In the genomic region with DNA sequence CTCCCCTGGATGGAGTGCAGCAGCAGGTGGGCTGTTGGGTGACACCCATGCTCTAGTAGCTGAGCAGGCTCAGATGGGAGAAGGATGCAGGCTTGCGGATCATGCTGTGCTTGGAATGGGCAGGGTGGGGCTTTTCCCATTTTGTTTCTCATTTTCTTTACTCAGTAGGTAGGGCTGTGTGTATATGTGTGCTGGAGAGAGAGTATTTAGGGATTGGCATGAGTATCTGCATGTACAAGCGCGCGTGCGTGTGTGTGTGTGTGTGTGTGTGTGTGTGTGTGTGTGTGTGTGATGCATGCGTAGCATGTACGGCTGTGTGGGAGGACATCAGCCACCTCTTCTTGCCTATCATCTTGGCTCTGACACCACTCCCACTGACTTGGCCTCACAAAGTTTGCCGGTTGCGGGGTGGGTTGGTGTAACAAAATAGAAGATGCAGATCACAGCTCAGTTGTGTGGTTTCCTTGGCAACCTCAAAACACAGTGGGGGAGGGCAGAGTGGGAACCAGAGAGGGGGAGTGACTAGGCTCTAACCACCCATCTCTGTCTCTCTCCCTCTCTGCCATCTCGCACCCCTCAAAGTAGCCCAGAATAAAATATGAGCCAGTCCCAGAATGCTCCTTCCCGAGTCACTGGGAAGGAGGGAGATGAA, we compare ENCODE assay signal across 10 mouse cellular contexts. TPM values are rescaled to one million over a fixed set of nuclear protein-coding genes. Genes with fewer than 3 reads are reported as not detected.
A peak's percentile ranks its signal among the peaks of the same experiment; 100 is the strongest.
DNase-seq lines count a peak whose midpoint lies in the region; ATAC-seq and TF ChIP-seq lines count a peak whose summit lies in the region.
"Had no signal": no experiment of that assay in that cellular context is flagged by ENCODE, and none has a peak within 500 bp of the region (broad histone marks: within the 10 kb centered on the region; RNA-seq: fewer than 3 reads in every experiment).

No protein-coding gene starts in this region.

- DNase-seq in neural tube, embryonic 11.5 days (ENCODE audit: low spot score): peak; percentile 42
- DNase-seq in neural tube, embryonic 10.5 days (ENCODE audit: extremely low spot score, low spot score): no peak
- DNase-seq in hindbrain, embryonic 11.5 days (ENCODE audit: low spot score): peak; percentile 48
- DNase-seq in limb, embryonic 14.5 days (ENCODE audit: low spot score): no peak
- peak; percentile 86 for DNase-seq in telencephalon, adult 2 months (ENCODE audit: low read depth, low spot score)
- DNase-seq in gastrocnemius, adult 8-10 months (ENCODE audit: low spot score in 2 of 2): no peak
- DNase-seq in kidney, postnatal 10 days: no peak
- DNase-seq: kidney, adult 11 months had no signal

- H3K4me3 ChIP-seq in neural tube, embryonic 11.5 days (ENCODE audit: low read depth, low read length): no peak overlapping the region
- no peak overlapping the region for H3K4me3 ChIP-seq in hindbrain, embryonic 11.5 days (ENCODE audit: low read depth, low read length)
- no peak overlapping the region for H3K4me3 ChIP-seq in limb, embryonic 14.5 days (replicated peaks; ENCODE audit: low read length)
- H3K4me3 ChIP-seq in intestine, postnatal 0 days (ENCODE audit: low read depth, low read length): no peak overlapping the region
- H3K4me3 ChIP-seq: embryonic facial prominence, embryonic 15.5 days had no signal

- ATAC-seq in neural tube, embryonic 11.5 days (ENCODE audit: insufficient read depth, low FRiP score, low TSS enrichment): no peak
- ATAC-seq in hindbrain, embryonic 11.5 days (ENCODE audit: low FRiP score): peak; percentile 40; the same call in 1 of the 2 replicates
- peak; percentile 6; the same call in 1 of the 2 replicates for ATAC-seq in limb, embryonic 14.5 days (ENCODE audit: low FRiP score, low read depth)
- no peak for ATAC-seq in intestine, postnatal 0 days

- no peak overlapping the region for H3K9ac ChIP-seq in neural tube, embryonic 11.5 days (ENCODE audit: low read length)
- no peak overlapping the region for H3K9ac ChIP-seq in hindbrain, embryonic 11.5 days (ENCODE audit: low read depth, low read length)
- no peak overlapping the region for H3K9ac ChIP-seq in limb, embryonic 14.5 days (ENCODE audit: low read depth, low read length, severe bottlenecking)
- no peak overlapping the region for H3K9ac ChIP-seq in intestine, postnatal 0 days (ENCODE audit: low read depth, low read length)
- H3K9ac ChIP-seq: embryonic facial prominence, embryonic 15.5 days had no signal

- 69% methylated on average over 11 of the region's 11 CpGs for WGBS in neural tube, embryonic 11.5 days
- WGBS in hindbrain, embryonic 11.5 days: 64% methylated on average over 11 of the region's 11 CpGs
- WGBS in limb, embryonic 14.5 days: 65% methylated on average over 11 of the region's 11 CpGs
- 75% methylated on average over 11 of the region's 11 CpGs for WGBS in intestine, postnatal 0 days

- no peak overlapping the region for H3K27ac ChIP-seq in neural tube, embryonic 11.5 days (ENCODE audit: low read depth, low read length)
- no peak overlapping the region for H3K27ac ChIP-seq in hindbrain, embryonic 11.5 days (ENCODE audit: low read depth, low read length)
- no peak overlapping the region for H3K27ac ChIP-seq in limb, embryonic 14.5 days (replicated peaks; ENCODE audit: low read depth, low read length)
- H3K27ac ChIP-seq in intestine, postnatal 0 days (ENCODE audit: low read depth, low read length): no peak overlapping the region
- H3K27ac ChIP-seq: embryonic facial prominence, embryonic 15.5 days had no signal

- H3K4me2 ChIP-seq in neural tube, embryonic 11.5 days (ENCODE audit: low read depth): no peak overlapping the region
- no peak overlapping the region for H3K4me2 ChIP-seq in hindbrain, embryonic 11.5 days (replicated peaks; ENCODE audit: low read depth, low read length)
- no peak overlapping the region for H3K4me2 ChIP-seq in limb, embryonic 14.5 days (replicated peaks; ENCODE audit: low read depth, low read length, severe bottlenecking)
- H3K4me2 ChIP-seq in intestine, postnatal 0 days (replicated peaks; ENCODE audit: low read depth): no peak overlapping the region
- H3K4me2 ChIP-seq: embryonic facial prominence, embryonic 15.5 days had no signal

- no peak for TF ChIP-seq CTCF in intestine, postnatal 0 days (IDR thresholded peaks at IDR 0.05; ENCODE audit: low read depth)

- H3K27me3 ChIP-seq in neural tube, embryonic 11.5 days (ENCODE audit: control insufficient read depth, insufficient read depth, low read length): no peaks in the 10 kb centered on the region
- no peaks in the 10 kb centered on the region for H3K27me3 ChIP-seq in hindbrain, embryonic 11.5 days (ENCODE audit: control insufficient read depth, insufficient read depth, low read length)
- H3K27me3 ChIP-seq in limb, embryonic 14.5 days (ENCODE audit: control insufficient read depth, insufficient read depth, low read length): no peaks in the 10 kb centered on the region
- no peaks in the 10 kb centered on the region for H3K27me3 ChIP-seq in intestine, postnatal 0 days (replicated peaks; ENCODE audit: control insufficient read depth, insufficient read depth, low read length)
- H3K27me3 ChIP-seq: embryonic facial prominence, embryonic 15.5 days had no signal

- H3K36me3 ChIP-seq in neural tube, embryonic 11.5 days (ENCODE audit: control insufficient read depth, insufficient read depth, low read length): no peaks in the 10 kb centered on the region
- no peaks in the 10 kb centered on the region for H3K36me3 ChIP-seq in hindbrain, embryonic 11.5 days (ENCODE audit: control insufficient read depth, insufficient read depth, low read length)
- H3K36me3 ChIP-seq in limb, embryonic 14.5 days (ENCODE audit: control insufficient read depth, insufficient read depth, low read length): no peaks in the 10 kb centered on the region
- no peaks in the 10 kb centered on the region for H3K36me3 ChIP-seq in intestine, postnatal 0 days (ENCODE audit: control insufficient read depth, insufficient read depth)
- H3K36me3 ChIP-seq: embryonic facial prominence, embryonic 15.5 days had no signal

- H3K9me3 ChIP-seq in neural tube, embryonic 11.5 days (ENCODE audit: control insufficient read depth, low read length): no peaks in the 10 kb centered on the region
- H3K9me3 ChIP-seq in hindbrain, embryonic 11.5 days (ENCODE audit: control insufficient read depth, low read length): no peaks in the 10 kb centered on the region
- H3K9me3 ChIP-seq in limb, embryonic 14.5 days (ENCODE audit: control insufficient read depth, low read length): no peaks in the 10 kb centered on the region
- H3K9me3 ChIP-seq in intestine, postnatal 0 days (ENCODE audit: control insufficient read depth): peaks cover 3% of the 10 kb centered on the region; the same call in 1 of the 2 replicates
- H3K9me3 ChIP-seq: embryonic facial prominence, embryonic 15.5 days had no signal

- TF ChIP-seq POLR2A in limb, embryonic 14.5 days (IDR thresholded peaks at IDR 0.05; ENCODE audit: borderline replicate concordance, extremely low read depth, insufficient read depth, insufficient read length): no peak

- peaks cover 11% of the 10 kb centered on the region for H3K4me1 ChIP-seq in neural tube, embryonic 11.5 days (ENCODE audit: control insufficient read depth, insufficient read depth, low read length)
- peaks cover 10% of the 10 kb centered on the region; the same call in 1 of the 2 replicates for H3K4me1 ChIP-seq in hindbrain, embryonic 11.5 days (replicated peaks; ENCODE audit: control insufficient read depth, insufficient read depth, low read length)
- no peaks in the 10 kb centered on the region for H3K4me1 ChIP-seq in limb, embryonic 14.5 days (ENCODE audit: control insufficient read depth, insufficient read depth, low read length)
- no peaks in the 10 kb centered on the region for H3K4me1 ChIP-seq in intestine, postnatal 0 days (replicated peaks; ENCODE audit: control insufficient read depth, insufficient read depth, low read length)

RNA-seq across cellular contexts. Expression of a gene that starts 41.4 kb away (rescaled TPM):
- 9.6 and 10.3 TPM in 2 replicates for polyA plus RNA-seq in neural tube, embryonic 11.5 days (2014; fragmentation: Nextera tagmentation; extraction: Ambion mirVana)
- polyA plus RNA-seq in hindbrain, embryonic 11.5 days (2014; fragmentation: Nextera tagmentation; extraction: Ambion mirVana): 8.7 and 15.3 TPM in 2 replicates
- polyA plus RNA-seq in limb, embryonic 14.5 days (2012; rRNA removed): 22.9 and 24.8 TPM in 2 replicates
- 23.7 and 24.2 TPM in 2 replicates for polyA plus RNA-seq in limb, embryonic 14.5 days (2014; fragmentation: Nextera tagmentation; extraction: Ambion mirVana)
- polyA plus RNA-seq in intestine, postnatal 0 days (2015; fragmentation: Nextera tagmentation; extraction: Ambion mirVana): 9.8 and 11.8 TPM in 2 replicates
- 1 to 10 TPM; 6.1 to 8.8 (median 6.6) TPM for total RNA-seq in gastrocnemius, adult 8-10 months (2022)

Comparison
In these comparisons a context has a peak if more than half of its experiments do, and no peak if none do; other contexts are left out.
1. DNase-seq: peak in neural tube, embryonic 11.5 days (single experiment), hindbrain, embryonic 11.5 days (single experiment) and telencephalon, adult 2 months (single experiment); none in neural tube, embryonic 10.5 days (single experiment), limb, embryonic 14.5 days (single experiment), gastrocnemius, adult 8-10 months (0 of 2) and kidney, postnatal 10 days (single experiment).
2. ATAC-seq: peak in hindbrain, embryonic 11.5 days (single experiment) and limb, embryonic 14.5 days (single experiment); none in neural tube, embryonic 11.5 days (single experiment) and intestine, postnatal 0 days (single experiment).